Mouse (Mus musculus) C2C12 (cell line): ENCODE data around the gene Lrg1. TPM values are rescaled to one million over a fixed set of nuclear protein-coding genes. Genes with fewer than 3 reads are reported as not detected.
A peak's percentile ranks its signal among the peaks of the same experiment; 100 is the strongest.

Source experiments
- H3K27me3 ChIP-seq: one replicate; pipeline ENCODE4 v1.6.1; 2011; ENCODE audit not compliant: control insufficient read depth, insufficient read depth, insufficient read length
- H3K36me3 ChIP-seq: one replicate; pipeline ENCODE4 v1.6.1; 2011; ENCODE audit not compliant: control insufficient read depth, insufficient read depth
- H3K4me3 ChIP-seq: one replicate; pipeline ENCODE4 v1.5.1; 2011; ENCODE audit warnings: mild to moderate bottlenecking, control low read depth; ENCODE audit not compliant: poor library complexity, insufficient read depth, severe bottlenecking
- H3K79me2 ChIP-seq: one replicate; pipeline ENCODE4 v1.6.1; 2011; ENCODE audit not compliant: control insufficient read depth, insufficient read depth
- H3K79me3 ChIP-seq: one replicate; pipeline ENCODE4 v1.6.1; 2011; ENCODE audit warnings: low read depth, control low read depth
- H3ac ChIP-seq: one replicate; pipeline ENCODE3; 2011; ENCODE audit warnings: low read depth; ENCODE audit not compliant: control insufficient read depth, insufficient read length
- CEBPB ChIP-seq: IDR thresholded peaks from one replicate; pipeline ENCODE4 v1.6.1; 2011; ENCODE audit warnings: low read depth, mild to moderate bottlenecking, control low read depth, moderate library complexity
- CTCF ChIP-seq: IDR thresholded peaks from one replicate; pipeline ENCODE4 v1.5.1; 2011; ENCODE audit not compliant: control insufficient read depth, insufficient read depth, insufficient read length
- FOSL1 ChIP-seq: IDR thresholded peaks from one replicate; pipeline ENCODE4 v1.8.0; 2011; ENCODE audit warnings: mild to moderate bottlenecking, low read length; ENCODE audit not compliant: poor library complexity, insufficient read depth, severe bottlenecking
- MAX ChIP-seq: IDR thresholded peaks from one replicate; pipeline ENCODE4 v1.6.1; 2011; ENCODE audit warnings: mild to moderate bottlenecking, control low read depth
- MYOD1 ChIP-seq: IDR thresholded peaks from one replicate; pipeline ENCODE4 v1.6.1; 2011; ENCODE audit warnings: low read depth; ENCODE audit not compliant: control insufficient read depth, insufficient read length
- MYOG ChIP-seq: IDR thresholded peaks from one replicate; pipeline ENCODE4 v1.6.1; 2011; ENCODE audit not compliant: control insufficient read depth, insufficient read length; ENCODE audit errors: extremely low read depth
- USF1 ChIP-seq: IDR thresholded peaks from one replicate; pipeline ENCODE4 v1.6.1; 2011; ENCODE audit warnings: low read depth, mild to moderate bottlenecking, control low read depth, moderate library complexity
- polyA plus RNA-seq: library from polyadenylated mRNA; unstranded; fragments of >200 nt; fragmentation: generic; extraction: Trizol; gene quantifications from one replicate; pipeline ENCODE4 v1.2.1, GENCODE M21; 2012; ENCODE audit warnings: missing spikeins

Lrg1 gene
- polyA plus RNA-seq, 1 experiment: 0.02 TPM

DNA sequence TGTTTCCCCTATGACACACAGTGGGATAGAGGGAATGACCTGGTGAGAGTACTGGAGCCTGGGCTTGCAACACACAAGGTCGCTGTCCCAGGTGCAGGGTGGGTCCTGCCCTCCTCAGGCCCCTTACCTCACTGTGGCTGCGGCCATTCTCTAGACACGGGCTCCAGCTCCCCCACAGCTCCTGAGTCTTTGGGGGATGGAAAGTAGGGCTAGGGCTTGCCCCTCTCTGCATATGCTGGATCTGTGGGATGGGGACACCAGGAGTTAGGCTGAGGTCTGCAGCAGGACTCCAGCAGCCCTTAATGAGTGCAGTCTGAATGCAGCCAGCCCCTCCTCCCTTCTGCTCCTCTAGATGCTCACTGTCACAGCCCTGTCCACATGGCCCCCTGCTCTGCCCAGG is 9.1 kb downstream of the Lrg1 start:
- no peaks in the 10 kb centered on the region for H3K79me2 ChIP-seq
- no peak overlapping the region for H3K4me3 ChIP-seq
- no peak overlapping the region for H3ac ChIP-seq
- H3K36me3 ChIP-seq: no peaks in the 10 kb centered on the region
- no peak for TF ChIP-seq MYOG
- no peak for TF ChIP-seq MYOD1
- TF ChIP-seq MAX: no peak
- no peak for TF ChIP-seq FOSL1
- no peak for TF ChIP-seq CEBPB
- no peak for TF ChIP-seq CTCF
- no peak for TF ChIP-seq USF1
- no peaks in the 10 kb centered on the region for H3K79me3 ChIP-seq
- H3K27me3 ChIP-seq: peaks cover 5% of the 10 kb centered on the region

DNA sequence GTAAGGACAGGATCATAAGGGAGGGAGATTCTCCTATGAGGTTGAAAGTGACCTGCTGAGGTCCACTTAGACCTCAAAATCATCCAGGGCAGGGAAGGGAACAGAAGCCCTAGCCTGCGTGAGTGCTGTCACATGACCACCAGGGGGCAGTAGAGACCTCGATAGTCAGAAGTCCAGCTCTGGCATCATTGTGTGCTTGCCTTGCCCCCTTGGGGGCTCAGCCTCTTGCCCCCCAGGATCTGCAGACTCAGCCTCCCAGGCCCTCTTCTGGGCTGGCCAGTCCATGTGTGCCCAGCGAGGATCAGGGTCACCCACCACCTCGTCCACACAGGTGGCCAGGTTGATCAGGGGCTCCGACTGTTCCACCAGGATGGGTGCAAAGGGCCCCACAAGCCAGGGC is 9.9 kb downstream of the Lrg1 start:
- TF ChIP-seq USF1: peak; percentile 72
- peak; percentile 73 for TF ChIP-seq CTCF
- no peak for TF ChIP-seq CEBPB
- Histone ChIP-seq H3K79me3 (no peaks in the 10 kb centered on the region), H3ac (no peak overlapping the region), H3K79me2 (no peaks in the 10 kb centered on the region), H3K4me3 (no peak overlapping the region), H3K27me3 (peaks cover 5% of the 10 kb centered on the region), H3K36me3 (no peaks in the 10 kb centered on the region)

DNA sequence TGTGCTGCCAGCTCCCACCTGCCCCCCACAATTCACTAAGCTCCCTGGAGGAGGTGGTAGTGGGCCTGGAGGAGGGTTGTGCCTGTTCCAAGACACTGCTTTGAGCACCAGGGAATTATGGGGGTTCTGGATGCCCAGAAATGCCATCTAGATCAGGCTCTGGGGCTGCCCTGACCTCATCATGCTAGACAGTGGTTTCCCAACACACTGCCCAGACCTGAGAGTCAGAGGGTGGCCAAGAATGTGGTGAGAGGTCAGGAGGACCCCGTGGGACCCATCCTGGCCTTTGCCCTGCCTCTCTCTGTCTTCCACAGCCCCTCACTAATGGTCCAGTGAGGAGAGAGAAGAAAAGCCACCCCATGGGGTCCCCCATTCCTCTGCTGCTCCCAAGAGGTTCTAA is 10.8 kb downstream of the Lrg1 start:
- Histone ChIP-seq H3K36me3 (no peaks in the 10 kb centered on the region), H3K27me3 (no peaks in the 10 kb centered on the region), H3K79me2 (no peaks in the 10 kb centered on the region), H3K4me3 (no peak overlapping the region), H3ac (no peak overlapping the region), H3K79me3 (no peaks in the 10 kb centered on the region)
- no peak for TF ChIP-seq MAX
- TF ChIP-seq CEBPB: no peak
- TF ChIP-seq MYOG: no peak
- no peak for TF ChIP-seq USF1
- TF ChIP-seq CTCF: no peak
- no peak for TF ChIP-seq FOSL1
- no peak for TF ChIP-seq MYOD1

DNA sequence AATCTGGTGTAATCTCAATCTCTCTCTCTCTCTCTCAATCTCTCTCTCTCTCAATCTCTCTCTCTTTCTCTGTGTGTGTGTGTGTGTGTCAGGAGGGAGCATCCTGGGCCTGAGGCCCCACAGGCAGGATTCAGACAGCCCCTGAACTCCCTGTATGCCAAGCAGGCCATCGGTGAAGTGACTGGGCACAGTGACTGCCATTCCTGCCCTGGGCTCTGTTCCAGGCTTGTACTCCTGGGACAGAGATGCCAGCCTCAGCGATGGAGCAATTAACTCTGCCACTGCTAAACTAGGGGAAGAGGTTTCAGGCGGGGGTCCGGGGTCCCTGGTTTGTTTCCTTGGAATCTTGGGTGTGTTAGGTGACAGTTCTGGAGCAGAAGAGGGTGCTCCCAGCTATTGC is 11.2 kb downstream of the Lrg1 start:
- Histone ChIP-seq H3ac (no peak overlapping the region), H3K79me2 (no peaks in the 10 kb centered on the region), H3K27me3 (no peaks in the 10 kb centered on the region), H3K36me3 (no peaks in the 10 kb centered on the region), H3K4me3 (no peak overlapping the region), H3K79me3 (no peaks in the 10 kb centered on the region)
- TF ChIP-seq MAX (no peak), CTCF (no peak), FOSL1 (no peak), CEBPB (no peak), MYOG (no peak), USF1 (no peak), MYOD1 (no peak)

DNA sequence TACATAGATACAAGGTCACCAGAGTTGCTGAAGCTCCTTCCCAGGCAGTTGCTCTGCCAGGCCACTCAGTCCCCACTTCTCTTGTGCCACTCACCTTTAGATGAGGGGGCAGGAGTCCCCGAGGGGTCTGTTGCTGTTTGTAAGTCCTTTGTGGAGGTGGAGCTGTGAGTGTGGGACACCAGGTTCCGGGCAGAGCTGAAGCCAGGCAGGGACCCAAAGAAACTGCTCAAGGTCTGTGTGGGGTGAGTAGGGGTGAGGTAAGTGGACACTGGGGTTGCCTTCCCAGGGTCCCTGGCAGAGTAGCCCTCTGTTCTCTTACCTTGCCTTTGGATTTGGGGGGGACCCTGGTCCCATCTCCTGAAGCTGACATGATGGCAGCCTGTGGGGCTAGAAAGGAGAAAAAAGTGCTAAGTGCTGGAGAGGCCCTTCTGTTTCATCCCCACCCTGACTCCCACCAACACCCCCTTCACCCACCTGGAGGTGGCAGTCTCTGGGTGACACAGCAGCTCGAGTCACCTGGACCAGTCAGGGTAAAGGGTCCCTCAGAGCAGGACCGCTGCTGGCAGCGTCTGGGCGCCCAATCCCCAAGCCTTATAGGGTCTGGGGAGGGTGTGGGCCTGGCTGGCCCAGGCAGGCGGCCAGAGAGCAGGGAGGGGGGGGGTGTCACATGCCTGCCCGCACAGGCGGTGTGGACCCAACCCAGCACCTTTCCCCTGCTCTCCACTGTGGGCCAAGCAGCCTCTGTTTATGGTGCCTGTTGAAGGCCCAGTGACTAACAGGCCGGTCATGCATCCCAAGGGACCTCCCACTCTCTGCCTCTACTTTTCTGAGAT is 12.4 kb downstream of the Lrg1 start, which contains the start of gene Plin4:
Plin4 (minus strand) TSS at position 585 of the 833 bp plus-strand sequence.
- TF ChIP-seq FOSL1: peak; percentile 69
- no peak for TF ChIP-seq CTCF
- TF ChIP-seq USF1: no peak
- no peak for TF ChIP-seq MYOG
- no peak for TF ChIP-seq MAX
- TF ChIP-seq MYOD1: no peak
- TF ChIP-seq CEBPB: no peak
- Histone ChIP-seq H3K79me2 (no peaks in the 10 kb centered on the region), H3K27me3 (no peaks in the 10 kb centered on the region), H3K4me3 (peak within 1 kb of the TSS; percentile 23), H3ac (peak within 1 kb of the TSS; percentile 34), H3K36me3 (no peaks in the 10 kb centered on the region), H3K79me3 (no peaks in the 10 kb centered on the region)

DNA sequence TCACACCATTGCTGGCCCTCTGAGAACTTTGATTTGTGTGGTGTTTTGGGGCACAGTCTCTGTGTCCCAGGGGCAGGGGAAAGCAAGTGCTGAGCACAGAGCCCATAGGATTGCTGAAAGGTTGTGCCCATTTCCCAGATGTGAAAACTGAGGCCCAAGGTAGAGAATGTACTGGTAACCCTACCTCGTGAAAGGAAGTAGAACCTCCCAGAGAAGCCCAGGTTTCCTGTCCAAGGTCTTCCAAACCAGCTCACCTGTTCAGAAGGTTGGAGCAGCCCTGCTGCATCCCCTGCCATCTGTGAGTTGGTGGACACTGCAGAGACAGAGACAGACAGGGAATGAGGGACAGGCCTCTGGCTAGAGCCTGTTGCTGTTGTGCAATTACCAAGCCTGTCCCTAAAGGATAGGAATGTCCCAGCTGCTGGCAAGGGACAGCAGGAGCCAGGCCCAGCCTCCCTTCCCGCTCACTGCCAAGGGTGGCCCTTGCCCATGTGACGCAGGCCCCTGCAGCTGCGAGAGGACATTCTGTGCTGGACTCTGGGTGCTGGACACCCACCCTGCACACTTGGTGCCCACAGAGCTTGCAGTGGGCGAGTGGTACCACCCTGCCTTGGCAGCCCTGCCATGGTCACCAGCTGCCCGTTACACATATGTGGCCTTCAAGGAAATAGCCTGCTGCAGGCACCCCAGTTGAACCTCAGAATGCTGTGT is 13.3 kb downstream of the Lrg1 start:
- H3K79me2 ChIP-seq: no peaks in the 10 kb centered on the region

More for the DNA sequence above, 13.3 kb downstream of the Lrg1 start:
- H3K4me3 ChIP-seq: no peak overlapping the region
- H3K79me3 ChIP-seq: no peaks in the 10 kb centered on the region
- H3K36me3 ChIP-seq: no peaks in the 10 kb centered on the region
- TF ChIP-seq CEBPB (peak; percentile 56), MYOG (no peak), MYOD1 (no peak), MAX (no peak), FOSL1 (no peak)
- H3K27me3 ChIP-seq: no peaks in the 10 kb centered on the region
- H3ac ChIP-seq: peak overlapping the region; percentile 32
